Mouse (Mus musculus) small intestine, adult 2 months (tissue): Measurements from ENCODE around the gene Tpst2. TPM values are rescaled to one million over a fixed set of nuclear protein-coding genes. Genes with fewer than 3 reads are reported as not detected.

Experiments used
- H3K27ac ChIP-seq: fragments of 200-500 bp; 2 replicates; pipeline ENCODE4 v1.5.1; 2012; ENCODE audit warnings: low read depth, low read length, control low read depth, inconsistent platforms; ENCODE audit not compliant: insufficient read depth
- H3K27me3 ChIP-seq: fragments of 200-500 bp; 2 replicates; pipeline ENCODE4 v1.6.1; 2012; ENCODE audit warnings: mild to moderate bottlenecking, moderate library complexity, low read length, inconsistent platforms; ENCODE audit not compliant: control insufficient read depth, insufficient read depth
- H3K36me3 ChIP-seq: fragments of 200-500 bp; 2 replicates; pipeline ENCODE4 v1.6.1; 2012; ENCODE audit warnings: mild to moderate bottlenecking, low read length, control low read depth, inconsistent platforms; ENCODE audit not compliant: control insufficient read depth, insufficient read depth
- H3K4me1 ChIP-seq: fragments of 200-500 bp; 2 replicates; pipeline ENCODE4 v1.6.1; 2012; ENCODE audit warnings: low read length, inconsistent platforms, mixed read lengths; ENCODE audit not compliant: control insufficient read depth, insufficient read depth, insufficient read length
- H3K4me3 ChIP-seq: fragments of 200-500 bp; 2 replicates; pipeline ENCODE4 v1.5.1; 2012; ENCODE audit warnings: low read depth, mild to moderate bottlenecking, control low read depth, inconsistent platforms, low read length, moderate library complexity
- CTCF ChIP-seq: fragments of 200-500 bp; IDR thresholded peaks from 2 replicates; pipeline ENCODE4 v1.5.1; 2012; ENCODE audit warnings: low read depth, mild to moderate bottlenecking, control low read depth, inconsistent platforms, low read length, moderate library complexity, mixed read lengths; ENCODE audit not compliant: insufficient replicate concordance, insufficient read length; ENCODE audit errors: extremely low read depth
- POLR2A ChIP-seq: fragments of 200-500 bp; IDR thresholded peaks from 2 replicates; pipeline ENCODE4 v1.6.1; 2012; ENCODE audit warnings: low read depth, mild to moderate bottlenecking, control low read depth, inconsistent platforms, low read length, moderate library complexity
- WGBS: fragments of 180-500 bp; shearing (Covaris S2); methylation state at CpG from one replicate; pipeline ENCODE4 v1.1.7; 2018; 5-methylcytosine and 5-hydroxymethylcytosine counted together
- polyA plus RNA-seq: library from polyadenylated mRNA; depleted of rRNA; stranded (reverse); fragments of >200 nt; gene quantifications from 2 replicates; pipeline ENCODE4 v1.2.3, GENCODE M21; 2012

Tpst2 gene
- polyA plus RNA-seq, 1 experiment = 35.4 TPM

DNA sequence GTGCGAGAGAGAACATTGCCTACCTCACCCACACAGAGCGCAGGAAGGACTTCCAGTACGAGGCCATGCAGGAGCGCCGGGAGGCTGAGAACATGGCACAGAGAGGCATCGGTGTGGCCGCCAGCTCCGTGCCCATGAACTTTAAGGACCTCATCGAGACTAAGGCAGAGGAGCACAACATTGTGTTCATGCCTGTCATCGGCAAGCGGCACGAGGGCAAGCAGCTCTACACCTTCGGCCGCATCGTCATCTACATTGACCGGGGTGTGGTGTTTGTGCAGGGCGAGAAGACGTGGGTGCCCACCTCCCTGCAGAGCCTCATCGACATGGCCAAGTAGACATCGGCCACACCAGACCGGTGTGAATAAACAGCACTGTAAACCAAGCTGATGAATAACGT lies 60.5 kb downstream of the Tpst2 start:
- no peak overlapping the region for H3K4me3 ChIP-seq
- TF ChIP-seq POLR2A = no peak
- peaks cover 69% of the 10 kb centered on the region for H3K36me3 ChIP-seq

DNA sequence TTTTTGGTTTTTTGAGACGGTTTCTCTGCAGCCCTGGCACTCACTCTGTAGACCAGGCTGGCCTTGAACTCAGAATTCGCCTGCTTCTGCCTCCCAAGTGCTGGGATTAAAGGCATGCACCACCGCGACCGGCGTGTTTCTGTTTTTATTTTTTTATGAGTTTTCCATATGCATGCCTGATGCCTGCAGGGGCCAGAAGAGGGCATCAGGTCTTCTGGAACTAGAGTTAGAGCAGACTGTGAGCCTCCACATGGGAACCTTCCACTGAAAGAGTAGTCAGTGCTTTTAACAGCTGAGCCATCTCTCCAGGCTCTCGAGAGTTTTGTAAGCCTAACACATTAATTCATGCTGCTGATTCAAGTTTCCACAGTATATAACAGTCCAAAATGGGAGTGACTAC lies 62.7 kb downstream of the Tpst2 start:
- WGBS = 58% methylated on average over 7 of the region's 7 CpGs
- Histone ChIP-seq H3K4me1 (peaks cover 11% of the 10 kb centered on the region; the same call in 1 of the 2 replicates), H3K36me3 (peaks cover 47% of the 10 kb centered on the region), H3K4me3 (no peak overlapping the region), H3K27ac (no peak overlapping the region), H3K27me3 (no peaks in the 10 kb centered on the region)
- no peak for TF ChIP-seq POLR2A
- TF ChIP-seq CTCF = no peak

More for the DNA sequence above, 60.5 kb downstream of the Tpst2 start:
- 92% methylated on average over 22 of the region's 22 CpGs for WGBS
- Histone ChIP-seq H3K4me1 (no peaks in the 10 kb centered on the region; the same call in 1 of the 2 replicates), H3K27me3 (no peaks in the 10 kb centered on the region), H3K27ac (no peak overlapping the region)

DNA sequence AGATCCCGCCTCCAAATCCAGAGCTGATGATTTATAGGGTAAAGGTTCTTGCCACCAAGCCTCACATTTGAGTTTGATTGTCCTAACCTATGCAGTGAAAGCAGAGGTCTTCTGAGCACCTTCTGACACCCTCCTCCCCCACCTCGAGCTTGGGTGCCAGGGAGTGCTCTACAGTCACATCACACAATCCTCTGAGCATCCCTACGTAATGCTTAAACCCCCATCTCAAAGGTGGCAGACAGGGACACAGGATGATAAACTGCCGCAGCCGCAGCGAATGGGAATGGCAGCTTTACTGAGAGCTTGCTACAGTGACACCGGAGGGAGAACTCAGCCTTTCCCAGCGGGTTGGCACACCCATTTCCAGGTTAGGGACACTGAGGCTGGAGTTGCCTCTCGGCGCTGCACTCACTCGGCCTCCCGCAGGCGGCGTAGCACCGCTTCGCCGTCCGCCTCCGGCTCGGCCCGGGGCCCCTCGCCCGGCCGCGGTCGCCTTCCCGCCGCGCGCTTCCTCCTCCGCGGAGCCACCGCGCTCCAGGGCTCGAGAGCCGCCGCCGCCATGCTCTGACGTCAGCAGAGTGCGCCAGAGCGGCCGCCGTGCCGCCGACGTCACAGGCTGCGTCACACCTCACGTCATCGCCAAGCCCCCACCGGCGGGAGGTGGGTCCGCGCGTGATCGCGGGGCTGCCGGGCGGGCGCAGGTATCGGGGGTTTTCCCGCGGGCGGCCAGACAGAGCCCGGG lies 66.1 kb downstream of the Tpst2 start, which contains the start of the genes Srrd and Hps4:
TSS of gene Srrd (minus strand) at position 578 of the 742 bp plus-strand sequence.
TSS of gene Hps4 (plus strand) at position 621 of the 742 bp plus-strand sequence.
- Histone ChIP-seq H3K4me3 (peak within 1 kb of the TSS; percentile 97), H3K27me3 (no peaks in the 10 kb centered on the region), H3K36me3 (peaks cover 20% of the 10 kb centered on the region), H3K4me1 (peaks cover 23% of the 10 kb centered on the region; the same call in 1 of the 2 replicates), H3K27ac (peak within 1 kb of the TSS; percentile 73)
- WGBS = 1% methylated on average over 64 of the region's 64 CpGs
- TF ChIP-seq POLR2A (0 out of 2 replicates have a peak, but pooled peaks have one; percentile 46), CTCF (no peak)

DNA sequence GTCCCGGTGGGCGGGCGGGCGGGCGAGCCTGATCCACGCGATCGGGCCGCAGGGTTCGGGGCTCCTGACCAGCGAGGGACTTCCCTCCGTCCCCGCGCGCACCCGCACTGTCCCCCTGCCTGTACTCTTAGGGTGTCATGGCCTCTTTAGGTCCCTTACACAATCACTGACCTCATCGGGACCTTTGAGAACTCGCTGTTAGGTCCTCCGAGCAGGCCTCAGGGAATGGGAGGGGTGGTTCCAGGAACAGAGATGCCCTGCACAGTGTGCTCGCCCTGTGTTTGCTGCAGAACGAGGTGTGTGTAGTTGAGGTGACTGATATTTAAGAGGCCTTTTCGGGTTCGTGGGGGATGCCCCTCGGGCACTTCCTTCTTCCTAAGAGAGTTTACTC lies 66.7 kb downstream of the Tpst2 start:
- WGBS = under 1% methylated on average over 24 of the region's 24 CpGs
- H3K4me3 ChIP-seq = peak overlapping the region; percentile 97

DNA sequence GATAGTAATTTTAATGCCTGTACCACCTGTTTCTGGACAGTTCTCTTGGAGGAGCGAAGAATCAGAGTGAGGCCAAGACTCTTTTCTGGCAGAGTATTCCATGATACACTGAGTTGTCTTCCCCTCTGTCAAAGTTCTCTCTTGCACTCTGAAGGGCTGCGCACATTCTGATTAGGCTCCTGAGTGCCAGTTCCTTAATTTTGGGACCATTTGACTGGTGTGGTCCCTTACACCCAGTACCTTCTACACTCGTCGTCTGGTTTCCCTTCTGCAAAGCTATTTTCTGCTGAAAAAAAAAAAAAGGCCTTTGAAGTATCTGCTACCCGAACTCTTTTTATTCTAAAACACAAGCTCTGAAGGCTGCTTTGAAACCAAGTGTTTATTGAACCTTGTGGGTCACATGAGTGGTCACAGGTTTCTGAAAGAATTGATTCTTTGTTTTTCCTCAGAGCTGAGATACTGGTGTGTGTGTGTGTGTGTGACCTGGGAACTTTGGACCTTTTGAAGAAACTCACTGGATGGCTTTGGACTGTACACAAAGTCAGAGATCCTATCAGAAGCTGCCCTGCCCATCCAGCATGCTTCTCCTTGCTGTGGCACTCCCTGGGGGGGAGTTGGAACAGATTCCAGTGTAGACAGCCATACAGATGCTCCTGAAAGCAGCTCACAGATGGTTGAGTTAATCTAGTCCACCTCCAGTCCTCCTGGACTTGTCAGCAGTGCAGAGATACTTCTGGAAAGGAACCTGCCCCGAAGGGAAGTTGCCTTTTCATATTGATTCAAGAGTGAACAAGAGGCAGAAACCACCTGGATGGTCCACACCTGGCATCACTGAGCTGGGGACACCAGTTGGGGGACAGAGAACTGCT lies 67.8 kb downstream of the Tpst2 start:
- WGBS = 26% methylated on average over 6 of the region's 6 CpGs
- Histone ChIP-seq H3K27ac (peak overlapping the region; percentile 73), H3K4me3 (peak overlapping the region; percentile 8; the same call in 1 of the 2 replicates), H3K27me3 (no peaks in the 10 kb centered on the region), H3K4me1 (peaks cover 23% of the 10 kb centered on the region; the same call in 1 of the 2 replicates), H3K36me3 (peaks cover 12% of the 10 kb centered on the region)
- TF ChIP-seq POLR2A (no peak), CTCF (no peak)

More for the DNA sequence above, 66.7 kb downstream of the Tpst2 start:
- H3K36me3 ChIP-seq = peaks cover 16% of the 10 kb centered on the region
- H3K27ac ChIP-seq = peak overlapping the region; percentile 73; the same call in 1 of the 2 replicates
- H3K4me1 ChIP-seq = peaks cover 23% of the 10 kb centered on the region; the same call in 1 of the 2 replicates
- no peaks in the 10 kb centered on the region for H3K27me3 ChIP-seq
- TF ChIP-seq POLR2A = no peak
- no peak for TF ChIP-seq CTCF

DNA sequence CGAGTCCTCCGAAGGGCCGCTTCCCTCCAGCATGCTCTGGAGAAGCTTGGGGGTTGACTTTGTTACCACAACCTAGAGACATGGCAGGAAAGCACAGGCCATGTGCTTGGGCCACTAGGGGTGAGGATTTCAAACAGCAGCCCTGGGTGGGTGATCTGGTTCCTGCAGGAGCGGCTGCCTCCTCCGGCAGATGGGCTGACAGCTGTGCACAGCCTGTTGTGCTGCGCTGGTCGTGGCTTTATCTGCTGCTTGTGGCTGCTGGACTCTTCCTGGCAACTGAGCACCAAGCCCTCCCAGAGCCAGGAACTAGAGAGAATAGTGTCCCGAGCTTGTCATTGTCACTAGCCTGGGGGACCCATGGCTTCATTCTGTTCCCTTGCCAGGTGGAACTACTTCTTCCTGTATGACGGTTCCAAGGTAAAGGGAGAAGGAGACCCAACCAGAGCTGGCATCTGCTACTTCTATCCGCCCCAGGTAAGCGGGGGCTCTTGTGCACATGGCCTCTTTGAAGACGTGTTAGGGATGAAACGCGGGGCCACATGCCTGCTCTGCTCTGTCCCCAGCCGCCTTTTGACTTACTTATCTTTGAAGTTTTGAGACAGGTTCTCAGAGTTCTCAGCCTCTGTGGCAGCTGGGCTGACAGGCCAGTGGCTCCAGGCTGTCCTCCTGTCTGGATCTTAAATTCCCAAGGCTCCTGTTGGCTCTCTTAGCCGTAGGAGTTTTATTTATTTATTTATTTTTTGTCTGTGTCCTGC lies 69.9 kb downstream of the Tpst2 start:
- TF ChIP-seq CTCF (no peak), POLR2A (no peak)

More for the DNA sequence above, 69.9 kb downstream of the Tpst2 start:
- peaks cover 25% of the 10 kb centered on the region for H3K36me3 ChIP-seq
- H3K4me1 ChIP-seq = peaks cover 23% of the 10 kb centered on the region; the same call in 1 of the 2 replicates
- no peak overlapping the region for H3K4me3 ChIP-seq
- 83% methylated on average over 16 of the region's 16 CpGs for WGBS
- H3K27ac ChIP-seq = no peak overlapping the region
- H3K27me3 ChIP-seq = no peaks in the 10 kb centered on the region
